16 mouse cellular contexts compared by ENCODE assay signal in the genomic region with DNA sequence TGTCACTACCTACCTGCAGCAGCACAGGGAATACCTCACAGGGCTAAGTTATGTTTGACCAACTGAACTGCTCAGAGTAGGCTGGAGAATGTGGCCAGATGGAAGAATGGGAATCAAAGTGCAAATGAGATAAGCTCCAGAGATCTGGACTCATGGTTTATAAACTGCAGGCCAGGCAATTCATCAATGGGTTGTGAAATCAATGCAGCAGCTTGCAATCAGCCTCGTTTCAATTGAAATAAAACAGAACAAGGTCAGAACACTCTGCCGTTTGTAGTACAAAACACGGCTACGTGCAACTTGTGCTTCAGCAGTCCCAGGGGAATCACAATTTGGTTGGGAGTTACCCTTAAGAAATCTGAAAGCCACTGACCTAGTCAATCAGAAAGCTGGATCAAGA.
DNase-seq lines count a peak whose midpoint lies in the region; ATAC-seq and TF ChIP-seq lines count a peak whose summit lies in the region.
"Had no signal": no experiment of that assay in that cellular context is flagged by ENCODE, and none has a peak within 500 bp of the region (broad histone marks: within the 10 kb centered on the region; RNA-seq: fewer than 3 reads in every experiment).

No protein-coding gene starts in this region.

- TF ChIP-seq POLR2A in liver, adult 2 months (IDR thresholded peaks at IDR 0.05; ENCODE audit: extremely low read depth, insufficient read depth, low read length) = no peak

- no peaks in the 10 kb centered on the region for H3K27me3 ChIP-seq in liver, adult 2 months (ENCODE audit: control insufficient read depth, insufficient read depth, low read length)
- H3K27me3 ChIP-seq in intestine, embryonic 16.5 days (replicated peaks; ENCODE audit: control insufficient read depth, insufficient read depth, low read length) = no peaks in the 10 kb centered on the region
- no peaks in the 10 kb centered on the region for H3K27me3 ChIP-seq in stomach, postnatal 0 days (ENCODE audit: control insufficient read depth, insufficient read depth, low read length)
- H3K27me3 ChIP-seq in kidney, embryonic 14.5 days (ENCODE audit: control insufficient read depth, insufficient read depth, low read length) = no peaks in the 10 kb centered on the region
- H3K27me3 ChIP-seq: forebrain, embryonic 15.5 days; heart, embryonic 15.5 days; lung, embryonic 15.5 days had no signal

- no peak overlapping the region for H3K4me2 ChIP-seq in intestine, embryonic 16.5 days (ENCODE audit: low read depth, low read length)
- H3K4me2 ChIP-seq in stomach, postnatal 0 days (replicated peaks; ENCODE audit: low read depth) = no peak overlapping the region
- no peak overlapping the region for H3K4me2 ChIP-seq in kidney, embryonic 14.5 days (replicated peaks; ENCODE audit: low read depth, low read length)
- H3K4me2 ChIP-seq: forebrain, embryonic 15.5 days; heart, embryonic 15.5 days; hindbrain, embryonic 14.5 days; lung, embryonic 15.5 days had no signal

- H3K4me1 ChIP-seq in liver, adult 2 months (ENCODE audit: control insufficient read depth, insufficient read depth, low read length) = peaks cover 18% of the 10 kb centered on the region
- peaks cover 12% of the 10 kb centered on the region; the same call in 1 of the 2 replicates for H3K4me1 ChIP-seq in intestine, embryonic 16.5 days (ENCODE audit: control insufficient read depth, insufficient read depth, low read length)
- H3K4me1 ChIP-seq in stomach, postnatal 0 days (replicated peaks; ENCODE audit: control insufficient read depth, insufficient read depth) = no peaks in the 10 kb centered on the region
- H3K4me1 ChIP-seq in kidney, embryonic 14.5 days (ENCODE audit: control insufficient read depth, insufficient read depth, low read length) = peaks cover 11% of the 10 kb centered on the region; the same call in 1 of the 2 replicates

- H3K79me2 ChIP-seq in liver, adult 2 months (ENCODE audit: control insufficient read depth, insufficient read depth, low read length) = peaks cover 10% of the 10 kb centered on the region; the same call in 1 of the 2 replicates

- H3K4me3 ChIP-seq in liver, adult 2 months (ENCODE audit: insufficient read depth, low read depth, low read length) = no peak overlapping the region
- H3K4me3 ChIP-seq in intestine, embryonic 16.5 days (ENCODE audit: low read length) = no peak overlapping the region
- no peak overlapping the region for H3K4me3 ChIP-seq in stomach, postnatal 0 days (ENCODE audit: low read depth, low read length)
- H3K4me3 ChIP-seq in kidney, embryonic 14.5 days (ENCODE audit: low read length) = no peak overlapping the region
- H3K4me3 ChIP-seq: forebrain, embryonic 15.5 days; heart, embryonic 15.5 days; lung, embryonic 15.5 days had no signal

- no peak for TF ChIP-seq CTCF in liver, adult 2 months (IDR thresholded peaks at IDR 0.05; ENCODE audit: low read depth, low read length)
- no peak for TF ChIP-seq CTCF in stomach, postnatal 0 days (IDR thresholded peaks at IDR 0.05; ENCODE audit: low read depth)

- no peak for TF ChIP-seq EP300 in stomach, postnatal 0 days (optimal IDR thresholded peaks at IDR 0.05)

- peak; percentile 88 for ATAC-seq in intestine, embryonic 16.5 days
- peak; percentile 50; the same call in 1 of the 2 replicates for ATAC-seq in stomach, postnatal 0 days (ENCODE audit: low FRiP score, low TSS enrichment)
- ATAC-seq in kidney, embryonic 14.5 days (ENCODE audit: low FRiP score, low TSS enrichment) = no peak
- ATAC-seq: forebrain, embryonic 15.5 days had no signal

- DNase-seq in liver, adult 2 months (ENCODE audit: extremely low read depth, low read depth, low spot score) = peak; percentile 97
- no peak for DNase-seq in liver
- DNase-seq in adrenal gland, adult 2 months = peak; percentile 76
- DNase-seq in stomach, postnatal 0 days (ENCODE audit: low spot score) = no peak
- DNase-seq in testis, postnatal 10 days (ENCODE audit: low spot score) = no peak
- DNase-seq: cerebellum, adult 2 months; heart, adult 11 months; kidney, adult 2 months; kidney, postnatal 4 days; thymus, postnatal 36 days had no signal

- WGBS in liver, adult 2 months = 21% methylated on average over 4 of the region's 4 CpGs
- 36% methylated on average over 4 of the region's 4 CpGs for WGBS in intestine, embryonic 16.5 days
- WGBS in stomach, postnatal 0 days = 36% methylated on average over 4 of the region's 4 CpGs
- WGBS in kidney, embryonic 14.5 days = 56% methylated on average over 4 of the region's 4 CpGs

- H3K9ac ChIP-seq in liver, adult 2 months (ENCODE audit: low read depth, low read length) = no peak overlapping the region
- H3K9ac ChIP-seq in intestine, embryonic 16.5 days (ENCODE audit: low read depth, low read length) = no peak overlapping the region
- no peak overlapping the region for H3K9ac ChIP-seq in stomach, postnatal 0 days (ENCODE audit: low read length)
- no peak overlapping the region for H3K9ac ChIP-seq in kidney, embryonic 14.5 days (ENCODE audit: low read depth, low read length)
- H3K9ac ChIP-seq: forebrain, embryonic 15.5 days; heart, embryonic 15.5 days; hindbrain, embryonic 14.5 days; lung, embryonic 15.5 days had no signal

- H3K9me3 ChIP-seq in intestine, embryonic 16.5 days (ENCODE audit: control insufficient read depth, low read length) = no peaks in the 10 kb centered on the region
- H3K9me3 ChIP-seq in stomach, postnatal 0 days (ENCODE audit: control insufficient read depth, low read length) = no peaks in the 10 kb centered on the region
- no peaks in the 10 kb centered on the region for H3K9me3 ChIP-seq in kidney, embryonic 14.5 days (ENCODE audit: control insufficient read depth, low read length)
- H3K9me3 ChIP-seq: forebrain, embryonic 15.5 days; heart, embryonic 15.5 days; lung, embryonic 15.5 days had no signal

- H3K36me3 ChIP-seq in liver, adult 2 months (ENCODE audit: control insufficient read depth, insufficient read depth, low read length) = peaks cover 10% of the 10 kb centered on the region
- no peaks in the 10 kb centered on the region for H3K36me3 ChIP-seq in intestine, embryonic 16.5 days (ENCODE audit: control insufficient read depth, insufficient read depth, low read length)
- peaks cover 3% of the 10 kb centered on the region; the same call in 1 of the 2 replicates for H3K36me3 ChIP-seq in stomach, postnatal 0 days (ENCODE audit: control insufficient read depth, insufficient read depth, low read length)
- H3K36me3 ChIP-seq in kidney, embryonic 14.5 days (ENCODE audit: control insufficient read depth, insufficient read depth, low read length) = no peaks in the 10 kb centered on the region
- H3K36me3 ChIP-seq: forebrain, embryonic 15.5 days; heart, embryonic 15.5 days; lung, embryonic 15.5 days had no signal

- H3K27ac ChIP-seq in liver, adult 2 months (replicated peaks; ENCODE audit: insufficient read depth, low read depth, low read length) = 0 out of 2 replicates have a peak overlapping the region, but pooled peaks have one; percentile 47
- 0 out of 2 replicates have a peak overlapping the region, but pooled peaks have one; percentile 29 for H3K27ac ChIP-seq in intestine, embryonic 16.5 days (ENCODE audit: low read length)
- no peak overlapping the region for H3K27ac ChIP-seq in stomach, postnatal 0 days (replicated peaks)
- H3K27ac ChIP-seq in kidney, embryonic 14.5 days (ENCODE audit: low read depth, low read length) = no peak overlapping the region
- H3K27ac ChIP-seq: forebrain, embryonic 15.5 days; heart, embryonic 15.5 days; hindbrain, embryonic 14.5 days; lung, embryonic 15.5 days had no signal

Comparison
In these comparisons a context has a peak if more than half of its experiments do, and no peak if none do; other contexts are left out.
1. DNase-seq: peak in liver, adult 2 months (single experiment) and adrenal gland, adult 2 months (single experiment); none in liver (single experiment), stomach, postnatal 0 days (single experiment) and testis, postnatal 10 days (single experiment).
2. H3K27ac ChIP-seq: peak in liver, adult 2 months (single experiment) and intestine, embryonic 16.5 days (single experiment); none in stomach, postnatal 0 days (single experiment) and kidney, embryonic 14.5 days (single experiment).